ENCODE assay signal across 8 mouse cellular contexts in the genomic region with DNA sequence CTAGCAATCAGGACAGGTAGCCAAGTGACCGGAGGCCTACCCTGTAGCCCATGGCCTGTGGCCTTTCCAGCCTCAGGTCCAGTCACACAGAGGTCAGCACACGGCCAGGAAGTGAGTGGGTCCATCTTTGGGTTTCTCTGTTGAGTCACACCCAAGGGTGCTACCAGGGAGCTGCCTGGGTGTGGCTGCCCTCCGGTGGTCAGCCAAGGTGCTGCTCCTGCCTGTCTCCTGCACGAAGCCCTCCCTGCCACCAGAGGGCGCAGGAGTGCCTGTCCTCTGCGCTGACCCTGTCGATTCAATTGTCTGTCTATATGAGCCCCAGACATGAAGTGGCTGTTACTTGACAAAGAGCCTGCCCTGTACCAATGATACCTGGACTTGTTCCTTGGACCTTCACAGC.
DNase-seq lines count a peak whose midpoint lies in the region; ATAC-seq and TF ChIP-seq lines count a peak whose summit lies in the region.

No protein-coding gene starts in this region.

- DNase-seq in 3T3-L1 (ENCODE audit: low read depth, low spot score): peak; percentile 88
- DNase-seq in T-cell, adult 2 months (ENCODE audit: low spot score): peak; percentile 68
- DNase-seq in cerebellum, postnatal 25 days: peak; percentile 88 to 90
- peak; percentile 59 to 68 for DNase-seq in gastrocnemius, postnatal 36 days
- peak; percentile 86 for DNase-seq in liver, embryonic 11.5 days (ENCODE audit: low spot score)
- peak; percentile 87 for DNase-seq in naive thymus-derived CD4-positive, alpha-beta T cell, adult 2 months (ENCODE audit: low read depth)
- DNase-seq in stomach, postnatal 0 days (ENCODE audit: low spot score): peak; percentile 92

- no peak overlapping the region for H3K4me3 ChIP-seq in intestine, embryonic 16.5 days (ENCODE audit: low read length)
- H3K4me3 ChIP-seq in liver, embryonic 11.5 days (ENCODE audit: low read depth, low read length): no peak overlapping the region
- H3K4me3 ChIP-seq in stomach, postnatal 0 days (ENCODE audit: low read depth, low read length): no peak overlapping the region

- peak; percentile 100 for TF ChIP-seq CTCF in stomach, postnatal 0 days (IDR thresholded peaks at IDR 0.05; ENCODE audit: low read depth)

- no peak for TF ChIP-seq EP300 in stomach, postnatal 0 days (optimal IDR thresholded peaks at IDR 0.05)

- H3K9me3 ChIP-seq in intestine, embryonic 16.5 days (ENCODE audit: control insufficient read depth, low read length): no peaks in the 10 kb centered on the region
- H3K9me3 ChIP-seq in liver, embryonic 11.5 days (ENCODE audit: control insufficient read depth, low read length): no peaks in the 10 kb centered on the region
- H3K9me3 ChIP-seq in stomach, postnatal 0 days (ENCODE audit: control insufficient read depth, low read length): no peaks in the 10 kb centered on the region

- H3K4me2 ChIP-seq in intestine, embryonic 16.5 days (ENCODE audit: low read depth, low read length): no peak overlapping the region
- H3K4me2 ChIP-seq in liver, embryonic 11.5 days: peak overlapping the region; percentile 39
- no peak overlapping the region for H3K4me2 ChIP-seq in stomach, postnatal 0 days (replicated peaks; ENCODE audit: low read depth)

- H3K27me3 ChIP-seq in intestine, embryonic 16.5 days (replicated peaks; ENCODE audit: control insufficient read depth, insufficient read depth, low read length): no peaks in the 10 kb centered on the region
- H3K27me3 ChIP-seq in liver, embryonic 11.5 days (replicated peaks; ENCODE audit: control insufficient read depth, insufficient read depth, low read length): no peaks in the 10 kb centered on the region; the same call in 1 of the 2 replicates
- H3K27me3 ChIP-seq in stomach, postnatal 0 days (ENCODE audit: control insufficient read depth, insufficient read depth, low read length): no peaks in the 10 kb centered on the region

- H3K4me1 ChIP-seq in intestine, embryonic 16.5 days (ENCODE audit: control insufficient read depth, insufficient read depth, low read length): peaks cover 23% of the 10 kb centered on the region
- peaks cover 32% of the 10 kb centered on the region for H3K4me1 ChIP-seq in liver, embryonic 11.5 days (replicated peaks; ENCODE audit: control insufficient read depth, insufficient read depth, low read length)
- 0 out of 2 replicates have a peak, but pooled peaks cover 7% of the 10 kb centered on the region for H3K4me1 ChIP-seq in stomach, postnatal 0 days (replicated peaks; ENCODE audit: control insufficient read depth, insufficient read depth)

- no peak overlapping the region for H3K9ac ChIP-seq in intestine, embryonic 16.5 days (ENCODE audit: low read depth, low read length)
- H3K9ac ChIP-seq in liver, embryonic 11.5 days (ENCODE audit: low read depth, low read length): no peak overlapping the region
- no peak overlapping the region for H3K9ac ChIP-seq in stomach, postnatal 0 days (ENCODE audit: low read length)

- ATAC-seq in intestine, embryonic 16.5 days: peak; percentile 46
- ATAC-seq in liver, embryonic 11.5 days (replicated peaks; ENCODE audit: low FRiP score): peak; percentile 79
- peak; percentile 77 for ATAC-seq in stomach, postnatal 0 days (ENCODE audit: low FRiP score, low TSS enrichment)

- 24% methylated on average over 7 of the region's 7 CpGs for WGBS in intestine, embryonic 16.5 days
- WGBS in liver, embryonic 11.5 days: 18% methylated on average over 7 of the region's 7 CpGs
- 20% methylated on average over 7 of the region's 7 CpGs for WGBS in stomach, postnatal 0 days

- H3K27ac ChIP-seq in intestine, embryonic 16.5 days (ENCODE audit: low read length): no peak overlapping the region
- no peak overlapping the region; the same call in 1 of the 2 replicates for H3K27ac ChIP-seq in liver, embryonic 11.5 days (ENCODE audit: low read depth, low read length)
- no peak overlapping the region for H3K27ac ChIP-seq in stomach, postnatal 0 days (replicated peaks)

- intact Hi-C loops in gastrocnemius, postnatal 36 days (cut with DNase I): loop anchor here (1.0 to 5.0 kb wide), 3 partner anchors 18 to 141 kb away; no protein-coding TSS in a partner anchor

- no peaks in the 10 kb centered on the region for H3K36me3 ChIP-seq in intestine, embryonic 16.5 days (ENCODE audit: control insufficient read depth, insufficient read depth, low read length)
- no peaks in the 10 kb centered on the region for H3K36me3 ChIP-seq in liver, embryonic 11.5 days (ENCODE audit: control insufficient read depth, insufficient read depth, low read length)
- H3K36me3 ChIP-seq in stomach, postnatal 0 days (ENCODE audit: control insufficient read depth, insufficient read depth, low read length): no peaks in the 10 kb centered on the region
